Mouse (Mus musculus): ENCODE data around the gene Rnaseh2a.
A peak's percentile ranks its signal among the peaks of the same experiment; 100 is the strongest.

- TF ChIP-seq USF1 (IDR thresholded peaks at IDR 0.05; ENCODE audit: low read depth, low read length) (no peak), SMC3 (IDR thresholded peaks at IDR 0.05; ENCODE audit: low read depth, low read length) (no peak), POLR2A (IDR thresholded peaks at IDR 0.05; ENCODE audit: control insufficient read depth in 1 of 2, insufficient read depth in 1 of 2, low read depth in 1 of 2, low read length in 2 of 2, poor library complexity in 1 of 2) (0 out of 4 replicates have a peak, but pooled peaks of 1 of the 2 experiments have one; percentile 26), RCOR1 (IDR thresholded peaks at IDR 0.05; ENCODE audit: low read depth, low read length) (no peak), ZKSCAN1 (IDR thresholded peaks at IDR 0.05; ENCODE audit: low read depth, low read length) (no peak), CTCF (IDR thresholded peaks at IDR 0.05 in 2 of 3, conservative IDR thresholded peaks at IDR 0.05 in 1 of 3; ENCODE audit: control insufficient read depth in 1 of 3, insufficient read depth in 1 of 3, low read depth in 2 of 3, low read length in 3 of 3, poor library complexity in 1 of 3, severe bottlenecking in 1 of 3) (no peak), TCF12 (IDR thresholded peaks at IDR 0.05; ENCODE audit: low read depth, low read length) (no peak), GABPA (IDR thresholded peaks at IDR 0.05; ENCODE audit: low read depth, low read length) (no peak), ZC3H11A (IDR thresholded peaks at IDR 0.05; ENCODE audit: low read depth, low read length) (no peak), NRF1 (IDR thresholded peaks at IDR 0.05; ENCODE audit: insufficient read depth, low read depth, low read length, poor library complexity, severe bottlenecking) (no peak), POLR2AphosphoS2 (IDR thresholded peaks at IDR 0.05; ENCODE audit: low read length) (no peak), E2F4 (IDR thresholded peaks at IDR 0.05; ENCODE audit: borderline replicate concordance, low read depth, low read length) (no peak)
Measured at GRCm38 (mm10) chr8:84984294-84985048, 14.9 kb upstream of the Rnaseh2a start.

All from MEL (cell line).